Mouse (Mus musculus) testis, postnatal 14 days (tissue): ENCODE data around the gene Gm49383.
"Not testable (repeated sequence)": the region's sequence is repeated elsewhere in the genome, so short reads cannot be mapped to it uniquely, and the experiment has no call there.

Source experiments
- DNase-seq: peaks from one replicate; pipeline ENCODE4 v3.0.0; 2021; ENCODE audit warnings: low spot score

Gene Gm49383

DNA sequence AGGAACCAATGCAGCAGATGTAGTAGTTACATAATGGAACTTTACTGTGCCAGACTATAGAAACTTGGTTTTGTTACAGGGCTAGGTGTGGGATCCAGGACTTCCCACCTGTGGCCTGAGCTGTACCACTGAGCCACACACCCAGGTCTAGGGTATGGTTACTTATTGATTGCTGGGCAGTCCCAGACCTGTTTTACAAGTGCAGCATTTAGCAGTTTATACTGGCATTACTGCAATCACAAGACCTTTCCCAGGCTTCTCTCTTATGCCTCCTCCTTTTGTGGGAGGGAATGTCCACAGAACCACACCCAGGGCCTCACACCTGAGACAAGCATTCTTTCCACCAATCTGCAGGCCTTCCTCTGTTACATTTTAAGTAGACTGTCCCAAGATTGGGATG is 2.1 kb upstream of the Gm49383 start:
- DNase-seq = no peak

DNA sequence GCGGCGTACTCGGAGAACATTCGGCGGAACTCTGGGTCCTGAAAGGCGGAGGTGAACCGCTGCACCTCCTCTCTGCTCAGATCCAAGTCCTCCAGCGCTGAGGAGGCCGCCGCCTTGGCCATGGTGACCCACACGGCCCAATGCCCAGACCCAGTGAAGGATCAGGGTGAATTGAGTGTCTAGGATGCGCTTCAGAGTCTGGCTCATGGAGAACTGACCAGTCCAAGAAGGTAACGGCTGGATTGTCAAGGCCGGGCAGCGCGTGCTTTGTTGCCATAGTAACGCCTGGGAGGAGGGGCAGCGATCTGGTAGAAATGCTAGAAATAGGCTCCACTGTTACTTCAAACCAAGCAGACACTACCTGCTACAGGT is 1.2 kb upstream of the Gm49383 start, which contains the start of gene Dnaaf2:
Gene Dnaaf2 (minus strand): TSS at position 266 of the 372 bp plus-strand sequence.
- DNase-seq = peak; percentile 83

DNA sequence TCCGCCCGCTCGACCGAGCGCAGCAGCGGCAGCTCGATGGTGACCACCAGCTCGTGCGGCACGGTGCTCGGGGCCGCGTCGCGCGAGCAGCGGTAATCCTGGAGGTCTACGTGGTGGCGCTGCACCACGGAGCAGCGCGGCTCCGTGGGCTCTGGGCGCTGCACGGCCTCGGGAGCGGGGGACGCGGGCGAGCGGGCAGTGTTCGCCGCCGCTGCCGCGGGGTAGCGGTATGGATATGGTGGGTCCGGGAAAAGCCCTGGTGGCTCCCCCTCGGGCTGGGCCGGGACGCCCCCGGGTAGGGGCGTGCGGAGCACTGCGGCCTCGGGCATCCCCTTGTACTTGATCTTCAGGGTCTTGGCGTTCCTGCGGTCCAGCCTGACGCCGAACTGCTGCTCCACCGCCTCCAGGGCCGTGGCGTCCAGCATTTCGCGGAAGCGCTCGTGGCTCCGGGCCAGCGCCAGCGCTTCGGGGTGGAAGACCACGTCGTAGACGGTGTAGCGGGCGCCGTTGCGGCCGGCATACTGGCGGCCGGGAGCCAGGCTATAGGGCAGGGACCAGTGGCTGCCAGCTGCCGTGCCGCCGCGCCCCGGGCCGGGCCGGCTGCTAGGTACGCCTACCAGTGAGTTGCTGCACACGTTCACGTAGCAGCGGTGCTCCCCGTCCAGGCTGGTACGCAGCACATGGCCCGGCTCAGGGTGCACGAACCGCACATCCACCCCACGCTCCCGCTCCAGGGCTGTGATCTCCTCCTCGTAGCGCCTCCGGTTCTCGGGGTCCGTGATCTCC is 667 bp upstream of the Gm49383 start:
- DNase-seq = peak; percentile 62

DNA sequence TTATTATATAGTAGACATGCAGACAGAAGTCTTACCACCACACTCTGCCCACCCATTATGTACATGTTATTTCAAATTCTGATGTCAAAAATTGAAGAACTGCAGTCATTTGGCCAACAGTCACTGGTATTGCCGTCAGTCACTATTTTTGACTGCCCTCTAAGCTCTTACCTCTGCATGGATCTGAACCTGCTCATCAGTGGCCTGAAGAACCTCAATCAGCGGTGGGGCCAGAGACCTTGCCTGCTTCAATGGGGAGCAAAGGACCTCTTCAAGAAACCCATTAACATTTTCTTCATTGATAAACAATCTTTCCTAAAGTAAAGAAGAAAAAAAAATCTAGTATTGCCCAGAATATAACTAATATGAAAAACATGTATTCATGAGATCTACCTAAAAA is 4.3 kb downstream of the Gm49383 start:
- DNase-seq = no peak

DNA sequence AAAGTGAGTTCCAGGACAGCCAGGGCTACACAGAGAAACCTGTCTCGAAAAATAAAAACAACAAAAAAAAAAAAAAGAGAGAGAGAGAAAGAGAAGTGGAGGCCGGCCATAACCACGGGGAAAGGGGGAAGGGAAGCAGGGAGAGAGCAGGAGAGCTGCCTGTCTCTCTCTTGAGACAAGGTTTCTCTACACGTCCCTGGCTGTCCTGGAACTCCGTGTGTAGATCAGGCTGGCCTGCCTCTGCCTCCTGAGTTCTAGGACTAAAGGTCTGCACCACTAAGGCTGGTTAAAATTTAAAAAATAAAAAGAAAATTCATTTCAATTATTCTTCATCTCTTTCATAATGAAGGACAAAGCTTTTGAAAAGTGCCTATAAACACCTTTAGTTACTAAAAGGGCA is 5.5 kb downstream of the Gm49383 start:
- DNase-seq = no peak

DNA sequence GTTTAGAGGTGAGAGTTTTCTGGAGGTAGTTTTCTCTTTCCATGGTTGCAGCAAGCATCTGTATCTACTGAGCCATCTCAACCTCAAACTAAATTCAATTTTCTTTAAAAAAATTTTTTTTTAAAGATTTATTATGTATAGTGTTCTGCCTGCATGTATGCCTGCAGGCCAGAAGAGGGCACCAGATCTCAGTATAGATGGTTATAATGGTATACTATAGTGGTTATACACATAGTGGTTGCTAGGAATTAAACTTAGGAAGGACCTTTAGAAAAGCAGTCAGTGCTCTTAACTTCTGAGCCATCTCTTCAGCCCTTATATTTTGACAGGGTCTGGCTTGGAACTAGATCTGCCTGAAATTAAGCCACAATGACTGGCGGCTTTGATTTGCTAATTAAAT is 6.4 kb downstream of the Gm49383 start:
- DNase-seq = no peak

DNA sequence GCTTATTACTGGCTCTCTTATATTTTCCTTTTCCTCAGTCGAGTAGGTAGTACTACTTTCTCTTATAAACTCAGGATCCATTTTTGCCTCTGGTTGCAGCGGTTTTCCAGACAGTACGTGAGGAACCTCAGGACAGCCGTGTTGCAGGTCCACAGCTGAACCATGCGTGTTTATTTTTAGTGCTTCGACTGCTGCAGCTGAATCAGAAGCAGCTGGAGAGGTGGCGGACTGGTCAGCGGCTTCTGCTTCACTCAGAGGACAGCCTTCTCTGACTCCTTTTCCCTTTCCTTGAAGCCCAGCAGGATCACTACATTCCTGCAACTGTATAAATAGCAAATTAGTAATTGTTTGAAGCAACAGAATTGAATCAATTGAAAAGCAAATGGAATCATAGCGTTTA is 6.8 kb downstream of the Gm49383 start:
- DNase-seq = no peak

DNA sequence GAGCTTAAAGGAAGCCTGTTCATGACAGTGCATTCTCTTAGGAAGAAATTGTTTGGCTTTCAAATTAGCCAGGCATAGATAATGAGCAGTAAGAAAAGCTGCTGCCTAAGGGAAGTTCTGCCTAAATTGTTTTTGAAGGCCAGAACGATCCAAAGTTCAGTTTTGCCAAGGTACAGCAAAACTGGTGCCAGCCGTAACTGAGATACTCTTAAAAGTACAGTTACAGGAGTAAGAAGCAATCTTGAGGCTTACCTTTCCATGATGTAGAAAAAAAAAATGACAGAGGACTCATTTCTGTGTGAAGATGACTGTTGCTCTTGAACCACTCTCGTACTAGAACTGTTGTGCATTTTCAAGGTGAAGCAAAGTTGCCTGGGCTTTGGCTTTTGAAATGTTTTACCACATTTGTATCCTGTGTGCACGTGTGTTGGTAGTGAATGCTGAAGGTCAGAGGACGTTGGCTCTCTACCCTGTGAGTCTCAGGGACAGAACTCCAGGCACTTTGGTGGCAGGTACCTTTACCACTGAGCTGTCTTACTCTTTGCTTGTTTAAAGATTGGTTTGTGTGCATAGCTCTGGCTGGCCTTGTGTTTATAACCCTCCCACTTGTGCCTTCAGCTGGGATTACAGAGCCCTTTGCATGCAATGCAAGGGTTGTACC is 10.0 kb downstream of the Gm49383 start:
- no peak for DNase-seq

DNA sequence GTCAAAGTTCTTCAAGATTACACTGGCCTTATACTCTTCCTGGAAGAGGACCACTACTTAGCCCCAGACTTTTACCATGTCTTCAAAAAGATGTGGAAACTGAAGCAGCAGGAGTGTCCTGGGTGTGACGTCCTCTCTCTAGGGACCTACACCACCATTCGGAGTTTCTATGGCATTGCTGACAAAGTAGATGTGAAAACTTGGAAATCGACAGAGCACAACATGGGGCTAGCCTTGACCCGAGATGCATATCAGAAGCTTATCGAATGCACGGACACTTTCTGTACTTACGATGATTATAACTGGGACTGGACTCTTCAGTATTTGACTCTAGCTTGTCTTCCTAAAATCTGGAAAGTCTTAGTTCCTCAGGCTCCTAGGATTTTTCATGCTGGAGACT is 11.5 kb downstream of the Gm49383 start:
- DNase-seq = no peak

DNA sequence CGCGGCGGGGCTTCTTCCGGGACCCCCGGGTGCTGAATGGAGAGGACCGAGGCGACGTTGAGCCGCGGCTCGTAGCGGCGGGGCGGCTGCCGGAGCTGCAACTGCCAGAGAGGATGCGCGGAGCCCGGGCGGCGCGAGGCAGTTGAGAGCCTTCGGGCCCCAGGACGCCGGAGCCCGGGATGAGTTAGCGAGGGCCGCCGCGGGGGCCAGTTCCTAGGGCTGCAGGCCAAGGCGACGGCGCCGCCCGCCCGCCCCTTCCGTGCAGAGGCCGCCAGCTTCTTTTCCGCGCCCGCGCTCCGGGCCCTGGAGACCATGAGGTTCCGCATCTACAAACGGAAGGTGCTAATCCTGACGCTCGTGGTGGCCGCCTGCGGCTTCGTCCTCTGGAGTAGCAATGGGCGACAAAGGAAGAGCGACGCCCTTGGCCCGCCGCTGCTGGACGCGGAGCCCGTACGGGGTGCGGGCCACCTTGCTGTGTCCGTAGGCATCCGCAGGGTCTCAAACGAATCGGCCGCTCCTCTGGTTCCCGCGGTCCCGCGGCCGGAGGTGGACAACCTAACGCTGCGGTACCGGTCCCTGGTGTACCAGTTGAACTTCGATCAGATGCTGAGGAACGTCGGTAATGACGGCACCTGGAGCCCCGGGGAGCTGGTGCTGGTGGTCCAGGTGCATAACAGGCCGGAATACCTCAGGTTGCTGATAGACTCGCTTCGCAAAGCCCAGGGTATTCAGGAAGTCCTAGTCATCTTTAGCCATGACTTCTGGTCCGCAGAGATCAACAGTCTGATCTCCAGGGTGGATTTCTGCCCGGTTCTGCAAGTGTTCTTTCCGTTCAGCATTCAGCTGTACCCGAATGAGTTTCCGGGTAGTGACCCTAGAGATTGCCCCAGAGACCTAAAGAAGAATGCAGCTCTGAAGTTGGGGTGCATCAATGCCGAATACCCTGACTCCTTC is 12.3 kb downstream of the Gm49383 start:
- peak; percentile 76 for DNase-seq

DNA sequence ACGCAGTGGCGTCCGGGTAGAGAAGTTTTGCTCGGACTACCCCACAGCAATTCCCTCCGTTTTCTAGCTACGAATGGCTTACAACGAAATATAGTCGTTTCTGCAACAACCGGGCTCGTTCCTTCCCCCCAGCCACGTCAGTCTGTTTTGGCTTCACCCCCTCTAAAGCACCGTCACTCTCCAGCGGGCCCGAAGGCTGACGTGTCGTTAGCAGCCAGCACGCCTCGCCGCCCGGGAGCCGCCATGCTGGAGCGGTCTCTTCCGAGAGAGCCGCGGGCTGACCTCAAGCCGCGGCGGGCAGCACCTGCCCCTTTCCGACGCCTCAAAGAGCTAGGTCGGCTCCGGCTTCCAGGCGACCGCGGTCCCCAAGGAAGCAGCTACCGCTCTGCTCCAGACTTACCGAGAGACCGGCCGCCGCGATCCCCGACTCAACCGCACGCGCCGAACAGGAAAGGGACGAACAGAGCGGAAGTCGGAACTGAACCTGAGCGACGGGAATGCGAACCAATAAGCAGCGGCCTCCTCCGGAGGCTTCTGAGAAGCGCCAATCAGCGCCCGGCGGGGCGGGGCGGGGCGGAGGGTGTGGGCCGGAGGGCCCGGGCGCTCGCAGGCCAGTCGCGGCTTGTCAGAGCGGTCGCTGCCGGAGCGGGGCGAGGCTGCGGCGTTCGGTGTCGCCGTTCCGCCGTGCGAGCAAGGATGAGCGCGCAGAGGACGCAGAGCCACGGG is 13.2 kb downstream of the Gm49383 start, which contains the start of the genes Rpl36al and Mgat2:
Gene Rpl36al (minus strand): TSS at position 501 of the 726 bp plus-strand sequence.
Gene Mgat2 (plus strand): TSS at position 575 of the 726 bp plus-strand sequence.
- peak; percentile 99 for DNase-seq

DNA sequence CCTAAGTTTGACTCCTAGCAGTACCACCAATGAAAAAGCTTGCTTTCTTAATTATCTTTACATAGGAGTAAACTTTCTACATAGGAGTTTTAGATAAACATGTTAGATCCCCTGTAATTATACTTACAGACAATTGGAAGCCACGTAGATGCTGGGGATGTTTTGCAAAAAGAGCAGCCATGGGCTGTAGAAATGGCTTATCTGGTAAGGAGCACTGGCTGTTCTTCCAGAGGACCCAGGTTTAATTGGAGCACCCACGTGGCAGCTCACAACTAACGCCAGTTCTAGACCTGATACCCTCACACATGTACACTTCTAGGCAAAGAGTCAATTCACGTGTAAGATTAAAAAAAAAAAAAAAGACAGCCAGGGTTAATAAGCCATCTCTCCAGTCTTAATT is 15.1 kb downstream of the Gm49383 start:
- DNase-seq = no peak

DNA sequence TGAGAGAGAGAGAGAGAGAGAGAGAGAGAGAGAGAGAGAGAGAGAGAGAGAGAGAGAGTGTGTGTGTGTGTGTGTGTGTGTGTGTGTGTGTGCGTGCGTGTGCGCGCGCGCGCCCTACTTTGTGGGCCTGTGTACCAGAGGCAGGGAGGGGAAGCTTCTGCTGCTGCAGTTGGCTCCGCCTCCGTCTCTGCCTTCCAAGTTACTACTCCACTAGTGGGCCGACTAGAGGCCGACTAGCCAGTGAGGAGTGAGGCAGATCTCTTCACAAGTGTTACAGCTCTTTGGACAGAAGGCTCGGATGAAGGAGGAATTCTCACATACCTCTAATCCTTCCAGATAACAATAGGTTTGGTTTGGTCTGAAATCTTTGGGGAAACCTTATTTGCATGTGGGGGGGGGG is 17.5 kb downstream of the Gm49383 start:
- no peak for DNase-seq

DNA sequence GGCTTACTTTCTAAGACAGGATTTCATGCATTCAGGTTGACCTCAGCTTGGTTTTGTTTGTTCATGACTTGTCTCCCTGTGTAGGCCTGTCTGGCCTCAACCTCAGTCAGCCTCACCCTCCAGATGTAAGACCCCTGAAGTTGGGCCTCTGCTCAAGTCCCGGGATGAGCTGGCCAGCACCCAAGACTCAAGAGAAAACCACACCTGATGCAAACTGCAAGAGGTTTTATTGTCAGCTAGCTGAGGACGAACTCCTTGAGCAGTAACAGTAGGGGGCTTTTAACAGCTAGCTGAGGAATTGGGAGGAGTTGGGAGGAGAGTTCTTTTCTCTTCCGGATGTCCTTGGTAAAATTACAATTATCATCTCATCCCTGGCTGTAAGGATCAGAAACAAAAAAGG is 19.4 kb downstream of the Gm49383 start:
- no peak for DNase-seq

DNA sequence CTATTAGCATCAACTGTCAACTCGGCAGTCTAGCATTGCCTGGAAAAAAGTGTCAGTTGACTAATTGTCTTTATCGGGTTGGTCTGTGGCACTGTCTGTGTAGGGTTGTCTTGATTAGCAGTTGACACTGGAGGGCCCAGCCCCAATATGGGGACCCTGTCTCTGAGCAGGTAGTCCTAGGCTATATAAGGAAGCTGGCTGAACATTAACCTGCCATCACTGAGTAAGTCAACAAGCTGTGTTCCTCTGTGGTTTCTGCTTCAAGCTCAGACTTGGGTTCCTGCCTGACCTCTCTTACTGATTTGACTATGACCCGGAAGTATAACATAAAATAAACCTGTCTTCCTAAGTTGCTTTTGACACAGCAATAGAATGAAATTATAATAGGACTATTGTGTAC is 20.9 kb downstream of the Gm49383 start:
- no peak for DNase-seq

DNA sequence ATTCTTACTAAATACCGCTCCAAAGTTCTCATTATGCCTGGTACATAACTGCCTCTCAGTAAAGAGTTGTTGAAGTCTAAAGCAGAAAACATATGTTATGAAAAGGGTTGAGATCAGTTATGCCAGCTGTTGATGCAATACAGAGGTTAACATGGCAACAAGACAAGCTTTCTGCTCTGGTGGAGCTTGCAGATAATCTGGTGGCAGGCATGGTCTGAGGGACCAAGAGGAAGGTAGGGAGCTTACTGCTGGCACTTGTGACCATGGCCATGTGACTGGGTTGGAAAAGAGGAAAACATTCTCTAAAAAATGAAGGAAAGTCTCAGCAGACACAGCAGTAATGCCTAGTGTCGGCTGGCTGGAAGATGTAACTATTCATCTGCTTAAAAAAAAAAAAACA is 25.6 kb downstream of the Gm49383 start:
- DNase-seq = no peak

DNA sequence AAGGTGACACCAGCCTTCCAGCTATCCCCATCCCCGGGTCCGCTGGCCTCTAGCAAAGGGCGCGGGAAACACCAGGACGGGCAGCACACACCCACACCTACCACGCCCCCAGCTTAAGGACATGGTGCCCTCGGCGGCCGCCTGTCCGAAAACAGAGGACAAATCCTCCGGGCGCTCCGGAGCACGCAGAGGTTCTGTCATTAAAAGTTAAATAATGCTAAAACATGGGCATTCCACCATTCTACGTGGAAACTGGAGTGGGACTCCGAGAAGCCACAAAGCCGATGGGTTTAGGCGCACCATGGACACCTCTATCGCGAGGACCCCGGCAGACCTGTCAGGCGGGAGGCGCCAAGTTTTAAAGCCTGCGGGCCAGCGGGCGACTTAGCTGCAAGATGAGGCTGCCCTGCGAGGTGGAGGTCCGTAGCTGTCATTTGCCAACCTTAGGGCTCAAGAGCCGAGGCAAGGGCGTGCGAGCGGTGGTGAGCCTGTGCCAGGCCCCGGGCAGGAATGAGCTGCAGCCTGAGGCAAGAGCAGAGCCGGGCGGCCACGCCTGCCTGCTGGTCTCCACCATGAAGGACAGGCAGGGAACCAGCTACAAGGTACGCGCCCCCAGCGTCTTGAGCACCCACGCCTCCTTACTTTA is 28.3 kb downstream of the Gm49383 start, which contains the start of gene Lrr1:
Gene Lrr1 (plus strand): TSS at position 354 of the 646 bp plus-strand sequence.
- peak; percentile 86 for DNase-seq

DNA sequence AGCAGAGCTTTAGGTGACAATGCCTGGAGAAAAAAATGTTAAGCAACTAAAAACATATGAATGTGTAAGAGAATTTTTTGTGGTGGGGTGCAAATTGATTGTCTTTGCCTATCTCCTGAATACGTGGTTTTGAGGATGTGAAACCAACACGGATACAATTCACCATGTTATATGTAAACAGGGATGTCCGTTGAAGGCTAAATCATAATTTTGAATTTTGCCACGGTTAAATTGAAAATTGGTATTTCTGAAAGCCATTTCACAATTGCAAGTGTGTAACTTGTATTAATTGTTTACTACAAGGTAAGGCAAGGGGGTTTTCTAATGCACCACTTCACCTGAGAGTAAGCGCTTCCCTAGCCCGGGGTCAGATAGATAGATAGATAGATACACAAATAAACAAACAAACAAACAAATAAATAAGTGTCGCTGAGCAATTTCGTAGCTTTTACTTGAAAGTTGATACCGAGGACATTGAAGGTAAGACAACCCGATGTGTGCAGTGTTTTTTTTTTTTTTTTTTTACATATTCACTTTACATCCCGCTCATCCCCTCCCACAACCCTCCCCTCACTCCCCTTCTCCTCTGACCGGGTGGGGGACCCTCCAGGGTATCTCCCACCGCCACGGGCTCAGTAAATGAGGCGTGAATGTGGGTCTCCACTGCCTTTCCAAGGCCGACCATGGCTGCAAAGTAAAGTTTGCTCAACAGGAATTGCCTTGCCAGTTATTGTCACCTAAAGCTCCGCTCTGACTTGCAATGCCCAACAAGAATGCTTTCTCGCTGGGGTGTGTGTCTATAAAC is 29.0 kb downstream of the Gm49383 start:
- no peak for DNase-seq

DNA sequence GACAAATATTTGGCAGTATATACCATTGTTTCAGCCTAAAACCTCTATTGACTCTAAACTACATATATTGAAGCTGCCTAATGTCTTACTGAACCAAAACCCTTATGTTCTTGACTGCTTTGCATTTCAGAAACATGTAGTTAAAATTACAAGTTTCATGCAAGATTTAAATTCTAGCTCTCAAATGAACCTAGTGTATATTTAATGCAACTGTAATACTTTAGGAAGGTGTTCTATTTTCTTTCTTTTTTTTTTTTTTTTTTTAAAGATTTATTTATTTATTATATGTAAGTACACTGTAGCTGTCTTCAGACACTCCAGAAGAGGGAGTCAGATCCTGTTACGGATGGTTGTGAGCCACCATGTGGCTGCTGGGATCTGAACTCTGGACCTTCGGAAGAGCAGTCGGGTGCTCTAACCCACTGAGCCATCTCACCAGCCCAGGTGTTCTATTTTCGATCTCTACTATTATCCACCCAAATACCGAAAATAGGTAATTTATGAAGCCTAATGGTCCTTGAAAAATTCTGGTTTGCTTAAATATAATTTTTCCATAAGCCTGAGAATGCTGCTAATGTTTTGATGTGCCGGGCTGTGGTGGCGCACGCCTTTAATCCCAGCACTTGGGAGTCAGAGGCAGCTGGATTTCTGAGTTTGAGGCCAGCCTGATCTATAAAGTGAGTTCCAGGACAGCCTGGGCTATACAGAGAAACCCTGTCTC is 29.9 kb downstream of the Gm49383 start:
- DNase-seq = not testable (repeated sequence)

DNA sequence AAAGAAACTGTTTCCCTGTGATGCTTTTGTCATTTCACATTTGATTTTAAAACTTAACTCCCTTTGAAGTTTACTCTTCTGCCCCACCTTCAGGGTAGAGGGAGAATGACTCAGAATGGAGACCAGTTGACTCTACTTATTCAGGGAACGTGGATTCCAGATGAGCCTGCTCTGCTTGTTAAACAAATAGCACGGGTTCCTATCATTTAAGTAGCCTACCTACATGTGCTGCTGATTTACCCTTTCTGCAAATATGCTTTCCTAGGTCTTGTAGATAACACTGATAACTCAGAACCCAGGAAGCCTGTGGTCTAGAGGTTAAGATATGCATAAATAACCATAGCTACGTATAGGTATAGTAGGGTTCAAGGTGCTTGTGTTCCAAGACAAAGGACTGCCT is 32.0 kb downstream of the Gm49383 start:
- no peak for DNase-seq
